Mouse (Mus musculus) Patski (cell line): Measurements from ENCODE around the gene Pex19. TPM values are rescaled to one million over a fixed set of nuclear protein-coding genes. Genes with fewer than 3 reads are reported as not detected.

ENCODE experiments used
- ATAC-seq: fragments of 100-300 bp; one replicate; pipeline ENCODE4 v1.8.0; 2021
- CTCF ChIA-PET: fragments of 350-600 bp; sonication (Branson Sonifier 250); formaldehyde crosslinking; loops from one replicate; lab custom pipeline; 2022; ENCODE audit warnings: inconsistent platforms; lab: Charles Lee
- POLR2A ChIA-PET: fragments of 350-600 bp; sonication (Branson Sonifier 250); formaldehyde crosslinking; loops from one replicate; lab custom pipeline; 2022; ENCODE audit warnings: antibody characterized with exemption, inconsistent platforms; lab: Charles Lee
- DNase-seq: peaks from one replicate; pipeline ENCODE4 v3.0.0-alpha.2; 2011; ENCODE audit warnings: low read depth, low spot score
- H3K27me3 ChIP-seq: fragments of 371-371 bp; one replicate; pipeline ENCODE4 v1.5.1; 2021
- CTCF ChIP-seq: fragments of 100-300 bp; IDR thresholded peaks from one replicate; pipeline ENCODE4 v1.5.1; 2021
- in situ Hi-C: fragments of 300-500 bp; cut with MboI; formaldehyde crosslinking; loops from 3 replicates; pipeline ENCODE4 v1.11.1; 2018; ENCODE audit warnings: low pct_unique_long_range_greater_than_20kb, mixed read lengths
- polyA plus RNA-seq: library from polyadenylated mRNA; unstranded; gene quantifications from one replicate; pipeline ENCODE4 v1.2.3, GENCODE M21; 2021

The Pex19 gene
- polyA plus RNA-seq: 104 TPM

DNA sequence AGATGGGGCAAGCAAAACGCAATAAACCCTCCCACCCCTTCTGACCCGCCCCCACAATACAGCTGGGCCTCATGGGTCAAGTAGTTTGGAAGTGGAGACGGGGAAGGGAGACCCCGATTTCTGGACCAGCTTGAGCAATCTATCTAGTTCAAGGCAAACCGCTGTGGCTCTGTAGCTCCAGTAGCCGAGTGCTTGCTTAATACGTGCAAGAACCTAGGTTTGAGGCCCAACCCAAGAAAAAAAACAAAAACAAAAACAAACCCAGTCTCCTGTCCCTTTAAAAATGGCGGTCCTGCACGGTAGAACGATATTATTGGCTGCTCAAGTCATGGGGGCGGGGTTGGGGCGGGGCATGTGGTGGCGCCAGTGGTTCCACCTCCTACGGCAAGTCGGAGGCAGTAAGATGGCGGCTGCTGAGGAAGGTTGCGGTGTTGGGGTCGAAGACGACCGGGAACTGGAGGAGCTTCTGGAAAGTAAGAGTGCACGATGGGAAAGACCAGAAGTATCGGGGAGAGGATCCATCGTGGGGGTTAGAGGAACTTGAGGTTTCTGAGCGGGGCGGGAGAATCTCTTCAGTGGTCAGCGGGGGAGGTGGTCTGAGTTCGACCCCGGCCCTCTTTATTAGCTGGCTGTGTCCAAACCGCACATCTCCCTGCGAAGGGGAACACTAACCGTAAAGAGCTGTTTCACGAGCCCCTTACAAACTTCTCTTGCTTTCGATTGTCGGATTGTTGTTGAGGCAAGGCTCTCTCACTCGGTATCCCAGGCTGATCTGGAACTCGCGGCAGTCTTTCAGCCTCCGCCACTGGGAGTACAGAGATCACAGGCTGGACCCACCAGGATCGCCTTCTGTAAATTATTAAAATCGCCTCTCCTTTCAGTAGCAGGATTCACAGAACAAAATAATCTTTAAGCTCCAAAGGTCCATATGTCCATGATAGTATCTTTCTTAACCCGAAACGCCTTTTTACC, at the start of gene Pex19:
Gene Pex19, plus strand, starts transcription at position 380 of the 972 bp plus-strand sequence.
- POLR2A ChIA-PET: interaction anchor here (1.2 kb wide), 1 partner anchor 181 kb away, joined by 4 read pairs; no protein-coding TSS in a partner anchor
- in situ Hi-C loops: loop anchor here (25.0 kb wide), 1 partner anchor 386 kb away; the partner anchor contains the start of genes Cfap45 and Tagln2

DNA sequence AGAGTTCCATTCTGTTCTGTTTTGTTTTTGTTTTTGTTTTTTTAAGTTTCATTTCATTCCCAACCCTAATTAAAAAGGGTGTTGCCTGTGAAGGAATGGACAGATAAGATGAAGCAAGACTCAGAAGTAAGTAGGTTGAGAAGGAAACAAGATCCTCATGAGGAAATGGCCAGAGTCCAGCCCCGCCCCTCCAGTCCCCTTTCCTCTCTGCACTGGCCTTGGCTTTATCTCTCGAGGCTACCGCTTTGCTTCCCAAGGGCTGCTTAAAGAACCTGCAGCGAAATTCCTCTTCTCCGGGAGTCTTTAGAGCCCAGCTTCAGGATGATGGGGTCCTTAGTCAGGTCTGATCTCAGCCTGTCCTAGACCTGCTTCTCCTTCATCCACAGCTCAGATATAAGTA, 48.6 kb upstream of the Pex19 start:
- no peak for ATAC-seq
- in situ Hi-C loops: no loop called here
- DNase-seq: no peak
- no peaks in the 10 kb centered on the region for H3K27me3 ChIP-seq
- ChIA-PET CTCF (interaction anchor here (1.7 kb wide), 1 partner anchor 42 kb away, joined by 4 read pairs; no protein-coding TSS in a partner anchor), POLR2A (no interaction called here)
- no peak for TF ChIP-seq CTCF

More for the DNA sequence above, at the start of gene Pex19:
- ATAC-seq: peak; percentile 81
- CTCF ChIA-PET: interaction anchor here (0.6 to 1.8 kb wide), 7 partner anchors 9 to 184 kb away, joined by 3 to 4 read pairs (median 3); no protein-coding TSS in a partner anchor
- no peak for DNase-seq
- no peaks in the 10 kb centered on the region for H3K27me3 ChIP-seq
- no peak for TF ChIP-seq CTCF

DNA sequence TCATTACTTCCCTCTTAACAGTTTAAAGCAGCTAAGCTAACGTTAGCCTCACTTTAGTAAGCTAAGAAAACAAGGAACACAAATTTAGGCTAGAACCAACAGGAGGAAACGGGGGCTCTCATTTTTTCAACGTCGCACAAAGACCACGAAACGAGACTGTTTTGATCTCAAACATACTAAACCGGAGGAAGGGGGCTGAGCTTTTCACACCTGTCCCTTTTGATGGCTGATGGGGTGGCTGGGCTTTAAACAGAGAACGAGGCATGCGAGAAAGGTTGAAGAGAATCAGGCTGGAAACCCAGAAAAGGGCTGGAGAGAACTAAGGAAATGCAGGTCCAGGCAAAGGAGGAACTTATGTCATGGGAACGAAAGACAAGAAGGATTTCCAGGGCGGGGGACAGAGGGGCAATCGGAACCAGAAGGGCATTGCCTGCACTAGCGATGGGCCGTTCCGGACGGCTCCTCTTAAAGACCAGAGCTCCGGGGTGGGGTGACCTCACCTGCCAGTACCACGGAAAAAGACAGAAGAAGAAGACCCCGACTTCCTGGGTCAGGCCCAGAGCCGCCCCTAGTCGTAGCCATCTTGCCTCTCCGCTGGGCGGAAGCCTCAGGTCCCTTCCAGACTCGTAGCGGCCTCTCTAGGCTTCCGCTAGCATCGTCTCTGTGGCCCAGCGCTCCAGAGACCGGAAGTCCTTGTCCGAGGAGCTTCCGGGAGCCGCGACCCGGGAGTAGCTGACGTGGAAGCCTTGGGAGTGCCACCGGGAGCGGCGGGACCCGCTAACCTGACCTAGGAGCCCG, 44.3 kb upstream of the Pex19 start, which contains the start of the genes Copa and Ncstn:
Gene Copa, plus strand, starts transcription at position 429 of the 798 bp plus-strand sequence.
Gene Ncstn, minus strand, starts transcription at position 695 of the 798 bp plus-strand sequence.
- peak; percentile 96 for ATAC-seq
- DNase-seq: peak; percentile 64
- in situ Hi-C loops: no loop called here
- no peak for TF ChIP-seq CTCF
- ChIA-PET POLR2A (interaction anchor here (0.9 to 1.0 kb wide), 2 partner anchors 12 to 21 kb away, joined by 3 to 4 read pairs; no protein-coding TSS in a partner anchor), CTCF (interaction anchor here (0.8 to 3.4 kb wide), 5 partner anchors 17 to 70 kb away, joined by 3 to 15 read pairs (median 3); no protein-coding TSS in a partner anchor)
- no peaks in the 10 kb centered on the region for H3K27me3 ChIP-seq

DNA sequence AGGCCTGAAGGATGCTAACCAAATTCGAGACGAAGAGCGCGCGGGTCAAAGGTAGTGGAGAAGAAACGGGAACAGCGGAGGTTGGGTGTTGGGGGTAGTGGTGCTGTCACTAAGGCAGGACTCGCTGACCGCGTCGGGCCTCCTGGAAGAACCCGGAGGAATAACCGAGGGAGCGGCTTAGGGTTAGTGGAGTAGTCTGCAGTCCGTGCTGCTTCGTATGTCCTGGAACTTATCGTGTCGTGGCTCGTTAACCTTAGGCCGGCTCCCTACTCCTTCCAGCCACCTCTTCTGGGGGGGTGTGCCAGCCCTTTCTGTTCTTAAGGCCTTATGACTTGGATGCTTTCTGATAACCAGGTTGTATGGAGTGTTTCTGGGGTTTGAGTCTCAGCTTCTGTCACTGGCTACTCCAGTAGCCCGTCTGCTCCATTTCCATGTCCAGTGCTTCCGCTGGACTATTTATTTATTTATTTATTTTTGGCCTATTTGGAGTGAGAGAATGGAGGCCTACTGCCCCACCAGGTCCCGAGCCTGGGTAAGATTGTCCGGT, 43.6 kb upstream of the Pex19 start:
- ATAC-seq (peak; percentile 52), DNase-seq (no peak)
- in situ Hi-C loops: no loop called here
- no peak for TF ChIP-seq CTCF
- H3K27me3 ChIP-seq: no peaks in the 10 kb centered on the region
- POLR2A ChIA-PET: interaction anchor here (1.0 kb wide), 1 partner anchor 12 kb away, joined by 3 read pairs; no protein-coding TSS in a partner anchor
- CTCF ChIA-PET: interaction anchor here (0.8 to 3.4 kb wide), 2 partner anchors 25 to 37 kb away, joined by 3 to 15 read pairs; no protein-coding TSS in a partner anchor

DNA sequence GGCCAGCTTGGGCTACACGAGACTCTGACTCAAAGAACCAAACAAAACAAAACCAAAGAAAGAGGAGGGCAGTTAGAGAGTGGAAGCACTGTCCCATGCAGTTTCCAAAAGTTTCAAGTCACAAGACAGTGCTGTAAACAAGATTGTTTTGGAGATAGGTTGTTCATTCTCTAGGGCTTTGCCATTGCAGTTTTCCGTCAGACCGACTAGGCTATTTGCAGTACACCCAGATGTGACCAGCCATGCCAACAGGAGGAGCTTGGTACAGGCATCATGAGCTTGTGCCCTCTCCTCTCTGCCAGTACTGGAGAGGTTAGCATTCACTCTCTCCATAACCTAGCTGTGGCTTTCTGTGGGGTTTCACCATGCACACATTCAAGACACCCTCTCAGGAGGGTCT, 33.0 kb upstream of the Pex19 start:
- no peak for TF ChIP-seq CTCF
- ATAC-seq (no peak), DNase-seq (no peak)
- CTCF ChIA-PET: no interaction called here
- POLR2A ChIA-PET: no interaction called here
- no peaks in the 10 kb centered on the region for H3K27me3 ChIP-seq
- in situ Hi-C loops: no loop called here

DNA sequence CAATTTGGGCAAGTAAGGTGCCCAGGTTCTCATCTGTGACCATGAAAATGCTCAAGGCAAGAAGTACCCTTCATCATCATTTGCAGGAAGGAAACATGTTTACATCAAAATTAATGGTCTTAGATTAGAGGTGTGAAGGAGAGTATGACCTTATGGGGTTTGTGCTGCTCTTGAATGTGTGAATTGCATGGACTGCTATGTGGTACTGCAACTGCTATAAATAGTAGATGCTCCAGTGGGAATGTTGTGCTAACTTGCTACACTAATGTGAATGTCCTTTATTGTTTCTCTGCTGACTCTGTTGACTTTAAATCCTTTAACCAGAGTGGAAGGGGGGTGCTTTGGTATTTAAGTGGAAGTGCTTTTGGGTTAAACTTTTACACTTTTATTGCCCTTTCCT, 32.3 kb upstream of the Pex19 start:
- no peak for TF ChIP-seq CTCF
- ChIA-PET CTCF (interaction anchor here (1.0 to 1.3 kb wide), 3 partner anchors 13 to 230 kb away, joined by 3 read pairs; no protein-coding TSS in a partner anchor), POLR2A (no interaction called here)
- ATAC-seq (no peak), DNase-seq (no peak)
- no peaks in the 10 kb centered on the region for H3K27me3 ChIP-seq
- in situ Hi-C loops: no loop called here

DNA sequence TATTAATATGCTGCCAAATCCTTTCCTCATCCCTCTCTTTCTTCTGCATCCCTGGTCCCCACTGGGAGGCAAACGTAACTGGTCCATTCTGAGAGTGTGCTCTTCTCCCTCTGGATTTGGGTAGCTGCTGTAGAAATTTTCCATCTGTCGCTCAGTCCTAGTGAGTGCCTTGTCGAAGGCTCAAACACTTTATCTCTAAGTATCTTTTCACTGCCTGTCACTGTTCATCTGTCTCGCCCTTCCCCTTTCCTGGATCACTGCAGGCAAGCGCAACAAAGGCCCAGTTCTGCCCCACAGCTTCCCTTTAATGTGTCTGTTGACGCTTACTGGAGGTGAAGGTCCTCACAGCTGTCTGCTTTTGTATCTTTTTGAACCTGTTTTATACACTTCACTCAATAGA, 31.4 kb upstream of the Pex19 start:
- ATAC-seq: no peak
- no peak for DNase-seq
- POLR2A ChIA-PET: no interaction called here
- in situ Hi-C loops: no loop called here
- no peaks in the 10 kb centered on the region for H3K27me3 ChIP-seq
- CTCF ChIA-PET: interaction anchor here (1.0 to 1.7 kb wide), 5 partner anchors 9 to 230 kb away, joined by 3 read pairs; no protein-coding TSS in a partner anchor
- TF ChIP-seq CTCF: no peak

DNA sequence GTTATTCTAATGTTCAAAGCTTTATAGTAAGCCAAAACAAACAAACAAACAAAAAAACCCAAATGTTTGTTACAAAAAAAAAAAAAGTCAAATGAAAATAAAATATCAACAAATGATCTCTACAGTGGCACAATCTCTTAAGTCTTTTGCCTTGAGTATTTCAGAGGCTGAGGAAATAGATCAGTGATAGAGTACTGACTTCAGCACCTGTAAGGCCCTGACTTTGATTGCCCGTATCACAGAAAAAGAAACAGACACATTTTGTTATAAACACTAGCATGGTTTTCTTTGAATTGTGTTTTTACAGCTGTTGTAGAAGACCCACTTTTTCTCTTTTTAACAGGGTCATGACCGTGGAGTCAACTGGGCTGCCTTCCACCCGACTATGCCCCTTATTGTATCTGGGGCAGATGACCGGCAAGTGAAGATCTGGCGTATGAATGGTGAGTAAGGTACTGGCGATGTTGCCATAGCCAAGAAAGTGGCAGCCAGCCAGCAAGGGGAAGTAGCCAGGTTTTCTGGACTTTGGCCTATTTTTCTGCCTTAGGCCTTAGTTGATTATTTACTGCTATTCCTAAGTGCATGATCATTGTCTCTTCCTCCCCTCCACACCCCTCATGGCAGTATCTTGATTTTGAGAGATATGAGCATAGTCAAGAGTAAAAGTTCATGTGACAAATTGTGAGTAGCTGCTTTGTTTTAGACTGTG, 27.1 kb upstream of the Pex19 start:
- ATAC-seq (no peak), DNase-seq (no peak)
- in situ Hi-C loops: no loop called here
- POLR2A ChIA-PET: no interaction called here
- CTCF ChIA-PET: interaction anchor here (1.3 to 3.7 kb wide), 3 partner anchors 15 to 20 kb away, joined by 3 to 12 read pairs (median 5); no protein-coding TSS in a partner anchor
- no peaks in the 10 kb centered on the region for H3K27me3 ChIP-seq
- no peak for TF ChIP-seq CTCF

DNA sequence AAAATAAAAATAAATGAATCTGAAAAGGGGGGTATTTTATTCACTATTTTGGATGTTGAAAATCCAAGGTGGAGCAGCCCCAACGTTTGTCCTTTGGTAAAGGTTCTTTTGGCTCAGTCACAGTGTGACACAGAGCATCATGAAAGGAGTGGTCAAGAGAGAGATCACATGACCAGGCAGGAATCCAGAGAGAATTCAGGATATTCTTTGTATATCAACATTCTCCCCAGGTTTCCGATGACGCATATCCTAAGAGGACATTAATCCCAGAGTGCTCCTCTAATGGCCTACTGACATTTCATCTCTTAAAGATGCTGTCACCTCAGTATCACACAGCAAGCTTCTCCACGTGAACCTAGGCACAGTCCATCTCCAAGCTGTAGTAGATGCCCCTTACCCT, 22.9 kb upstream of the Pex19 start:
- in situ Hi-C loops: no loop called here
- no peak for TF ChIP-seq CTCF
- ChIA-PET POLR2A (no interaction called here), CTCF (interaction anchor here (0.8 to 8.6 kb wide), 2 partner anchors 8 to 17 kb away, joined by 3 to 43 read pairs; no protein-coding TSS in a partner anchor)
- DNase-seq: no peak
- ATAC-seq: no peak
- no peaks in the 10 kb centered on the region for H3K27me3 ChIP-seq
